Mouse (Mus musculus) limb, embryonic 12.5 days (tissue): Measurements from ENCODE around the gene Gdpd2. TPM values are rescaled to one million over a fixed set of nuclear protein-coding genes. Genes with fewer than 3 reads are reported as not detected.
A peak's percentile ranks its signal among the peaks of the same experiment; 100 is the strongest.

Source experiments
- ATAC-seq: fragments of 200-750 bp; cut with Nextera tagmentation; 2 replicates; pipeline ENCODE4 v1.8.0; 2017; ENCODE audit warnings: low read depth, moderate TSS enrichment; ENCODE audit not compliant: insufficient number of reproducible peaks, insufficient read depth, low FRiP score, low TSS enrichment
- H3K27ac ChIP-seq: fragments of 300-500 bp; sonication (generic); 2 replicates; pipeline ENCODE4 v1.5.1; 2016; ENCODE audit warnings: mild to moderate bottlenecking, moderate library complexity
- H3K27me3 ChIP-seq: fragments of 300-500 bp; sonication (generic); 2 replicates; pipeline ENCODE4 v1.6.1; 2016; ENCODE audit warnings: mild to moderate bottlenecking, moderate library complexity
- H3K36me3 ChIP-seq: fragments of 300-500 bp; sonication (generic); 2 replicates; pipeline ENCODE4 v1.6.1; 2016; ENCODE audit warnings: mild to moderate bottlenecking, moderate library complexity
- H3K4me1 ChIP-seq: fragments of 300-500 bp; sonication (generic); replicated peaks from 2 replicates; pipeline ENCODE4 v1.6.1; 2016
- H3K4me2 ChIP-seq: fragments of 300-500 bp; sonication (generic); 2 replicates; pipeline ENCODE4 v1.6.1; 2016; ENCODE audit warnings: mild to moderate bottlenecking, moderate library complexity
- H3K4me3 ChIP-seq: fragments of 300-500 bp; sonication (generic); replicated peaks from 2 replicates; pipeline ENCODE4 v1.5.1; 2016; ENCODE audit warnings: mild to moderate bottlenecking
- H3K9ac ChIP-seq: fragments of 300-500 bp; sonication (generic); replicated peaks from 2 replicates; pipeline ENCODE4 v1.6.1; 2016; ENCODE audit warnings: mild to moderate bottlenecking, moderate library complexity
- H3K9me3 ChIP-seq: fragments of 300-500 bp; sonication (generic); 2 replicates; pipeline ENCODE4 v1.6.1; 2016; ENCODE audit warnings: mild to moderate bottlenecking, moderate library complexity
- WGBS: fragments of 180-500 bp; shearing (Covaris S2); methylation state at CpG from one replicate; pipeline ENCODE4 v1.1.7; 2016; 5-methylcytosine and 5-hydroxymethylcytosine counted together
- polyA plus RNA-seq: library from polyadenylated mRNA; unstranded; fragments of >200 nt; fragmentation: Nextera tagmentation; extraction: Ambion mirVana; gene quantifications from 2 replicates; pipeline ENCODE4 v1.2.1, GENCODE M21; 2016

The Gdpd2 gene
- 1.7 and 1.9 TPM in 2 replicates for polyA plus RNA-seq

GRCm38 (mm10) chrX:100729665-100730188 lies at the start of gene Gdpd2:
TSS of gene Gdpd2 (plus strand) at chrX:100729873.
- Histone ChIP-seq H3K36me3 (peaks cover 23% of the 10 kb centered on the region), H3K9ac (no peak within 1 kb of the TSS; the same call in 1 of the 2 replicates), H3K9me3 (no peaks in the 10 kb centered on the region), H3K27ac (no peak within 1 kb of the TSS), H3K4me2 (peak within 1 kb of the TSS; percentile 50), H3K27me3 (peaks cover 66% of the 10 kb centered on the region), H3K4me3 (peak within 1 kb of the TSS; percentile 12), H3K4me1 (no peaks in the 10 kb centered on the region)
- peak; percentile 75 for ATAC-seq
- WGBS: 23% methylated on average over 8 of the region's 8 CpGs

GRCm38 (mm10) chrX:100686527-100686926 lies 43.1 kb upstream of the Gdpd2 start:
- no peak overlapping the region for H3K27ac ChIP-seq
- H3K36me3 ChIP-seq: peaks cover 12% of the 10 kb centered on the region
- H3K9me3 ChIP-seq: no peaks in the 10 kb centered on the region
- no peak overlapping the region for H3K4me3 ChIP-seq
- no peaks in the 10 kb centered on the region for H3K4me1 ChIP-seq
- no peak overlapping the region for H3K4me2 ChIP-seq
- no peak overlapping the region for H3K9ac ChIP-seq
- peaks cover 15% of the 10 kb centered on the region for H3K27me3 ChIP-seq
- 69% methylated on average over 3 of the region's 3 CpGs for WGBS
- ATAC-seq: no peak

DNA sequence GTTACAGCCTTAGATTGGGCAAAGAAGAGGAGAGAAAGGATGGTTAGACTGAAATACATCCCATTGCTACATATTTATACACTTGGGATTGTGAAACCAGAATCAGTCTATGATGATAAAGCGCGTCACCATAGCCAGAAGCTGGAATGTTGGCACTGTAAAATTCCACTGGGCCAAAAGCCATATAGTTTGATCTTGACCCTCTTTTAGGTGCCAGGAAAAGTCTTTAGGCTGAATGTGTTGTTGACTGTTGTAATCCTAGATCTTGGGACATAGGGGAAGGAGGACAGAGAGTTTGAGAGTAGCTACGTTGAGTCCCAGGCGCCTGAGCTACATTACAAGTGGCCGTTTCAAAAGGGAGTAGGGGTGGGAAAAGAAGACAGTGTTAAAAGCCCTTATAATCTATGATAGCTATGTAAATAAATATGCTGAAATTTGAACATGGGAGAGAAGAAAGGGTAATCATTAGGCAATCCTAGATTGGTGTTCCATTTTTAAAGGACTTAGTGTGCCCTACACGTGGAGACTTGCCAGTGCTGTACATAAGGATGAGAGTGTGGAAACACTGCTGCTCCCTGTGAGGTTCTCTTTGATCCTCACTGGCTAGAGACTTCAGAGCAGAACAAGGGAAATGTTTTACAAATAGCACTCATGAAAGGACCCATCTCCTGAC lies 42.2 kb upstream of the Gdpd2 start:
- H3K27me3 ChIP-seq: peaks cover 15% of the 10 kb centered on the region
- WGBS: 82% methylated on average over 6 of the region's 6 CpGs
- H3K36me3 ChIP-seq: peaks cover 12% of the 10 kb centered on the region
- ATAC-seq: no peak
- H3K9me3 ChIP-seq: no peaks in the 10 kb centered on the region
- H3K4me2 ChIP-seq: no peak overlapping the region
- H3K4me3 ChIP-seq: no peak overlapping the region
- no peak overlapping the region for H3K9ac ChIP-seq
- no peak overlapping the region for H3K27ac ChIP-seq
- H3K4me1 ChIP-seq: no peaks in the 10 kb centered on the region

GRCm38 (mm10) chrX:100688033-100688370 lies 41.7 kb upstream of the Gdpd2 start:
- ATAC-seq: no peak
- peaks cover 12% of the 10 kb centered on the region for H3K36me3 ChIP-seq
- no peaks in the 10 kb centered on the region for H3K4me1 ChIP-seq
- peaks cover 15% of the 10 kb centered on the region for H3K27me3 ChIP-seq
- 84% methylated on average over 5 of the region's 5 CpGs for WGBS
- no peak overlapping the region for H3K4me3 ChIP-seq
- no peak overlapping the region for H3K4me2 ChIP-seq
- no peak overlapping the region for H3K9ac ChIP-seq
- H3K27ac ChIP-seq: no peak overlapping the region
- no peaks in the 10 kb centered on the region for H3K9me3 ChIP-seq

GRCm38 (mm10) chrX:100696776-100697175 lies 32.9 kb upstream of the Gdpd2 start:
- no peak overlapping the region for H3K4me2 ChIP-seq
- no peaks in the 10 kb centered on the region for H3K9me3 ChIP-seq
- no peak overlapping the region for H3K27ac ChIP-seq
- peaks cover 3% of the 10 kb centered on the region; the same call in 1 of the 2 replicates for H3K27me3 ChIP-seq
- no peak overlapping the region for H3K9ac ChIP-seq
- H3K36me3 ChIP-seq: peaks cover 28% of the 10 kb centered on the region; the same call in 1 of the 2 replicates
- H3K4me3 ChIP-seq: no peak overlapping the region
- WGBS: over 99% methylated on average over 4 of the region's 4 CpGs
- no peak for ATAC-seq
- no peaks in the 10 kb centered on the region for H3K4me1 ChIP-seq

- no peak overlapping the region for H3K27ac ChIP-seq
- no peak overlapping the region for H3K4me3 ChIP-seq
- H3K9me3 ChIP-seq: no peaks in the 10 kb centered on the region
- H3K27me3 ChIP-seq: no peaks in the 10 kb centered on the region
- no peak for ATAC-seq
- peaks cover 33% of the 10 kb centered on the region; the same call in 1 of the 2 replicates for H3K36me3 ChIP-seq
- H3K9ac ChIP-seq: no peak overlapping the region
- WGBS: 91% methylated on average over 6 of the region's 6 CpGs
- no peaks in the 10 kb centered on the region for H3K4me1 ChIP-seq
- H3K4me2 ChIP-seq: no peak overlapping the region
Measured at GRCm38 (mm10) chrX:100708032-100708431, 21.6 kb upstream of the Gdpd2 start.

- Histone ChIP-seq H3K4me1 (no peaks in the 10 kb centered on the region), H3K36me3 (peaks cover 40% of the 10 kb centered on the region; the same call in 1 of the 2 replicates), H3K9ac (no peak overlapping the region), H3K4me3 (no peak overlapping the region), H3K9me3 (no peaks in the 10 kb centered on the region), H3K27ac (no peak overlapping the region), H3K27me3 (peaks cover 15% of the 10 kb centered on the region), H3K4me2 (no peak overlapping the region)
- WGBS: 93% methylated on average over 6 of the region's 6 CpGs
- ATAC-seq: no peak
Measured at GRCm38 (mm10) chrX:100716173-100716572, 13.5 kb upstream of the Gdpd2 start.

DNA sequence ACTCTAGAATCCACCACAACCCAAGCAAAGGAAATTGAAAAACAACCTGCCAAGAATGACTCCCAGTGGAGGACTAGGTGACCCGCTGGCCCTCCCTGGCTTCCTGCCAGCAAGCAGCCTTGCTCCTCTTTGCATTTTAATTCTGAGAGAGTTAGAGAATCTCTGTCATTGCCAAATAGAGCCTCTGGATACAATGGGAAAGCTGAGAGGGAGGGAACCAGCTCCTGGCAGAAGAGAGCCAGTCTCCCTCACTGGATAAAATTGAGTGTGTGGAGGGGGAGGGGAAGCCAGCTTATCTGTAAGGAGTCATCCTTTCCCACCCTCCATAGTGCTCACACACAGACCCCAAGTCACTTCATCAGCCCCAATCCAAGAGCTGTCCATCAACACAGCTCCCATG lies 726 bp upstream of the Gdpd2 start:
- Histone ChIP-seq H3K9ac (no peak overlapping the region), H3K4me3 (no peak overlapping the region), H3K4me2 (no peak overlapping the region), H3K27ac (no peak overlapping the region), H3K36me3 (peaks cover 25% of the 10 kb centered on the region), H3K9me3 (no peaks in the 10 kb centered on the region), H3K4me1 (no peaks in the 10 kb centered on the region), H3K27me3 (peaks cover 58% of the 10 kb centered on the region)
- WGBS: 36% methylated on average over 1 of the region's 1 CpGs
- ATAC-seq: no peak

GRCm38 (mm10) chrX:100730266-100730665 lies 593 bp downstream of the Gdpd2 start:
- peak overlapping the region; percentile 50 for H3K4me2 ChIP-seq
- H3K4me1 ChIP-seq: no peaks in the 10 kb centered on the region
- no peak overlapping the region for H3K9ac ChIP-seq
- H3K9me3 ChIP-seq: no peaks in the 10 kb centered on the region
- H3K27ac ChIP-seq: no peak overlapping the region
- WGBS: 39% methylated on average over 8 of the region's 8 CpGs
- H3K36me3 ChIP-seq: peaks cover 18% of the 10 kb centered on the region
- no peak for ATAC-seq
- H3K4me3 ChIP-seq: peak overlapping the region; percentile 12
- H3K27me3 ChIP-seq: peaks cover 66% of the 10 kb centered on the region

- no peak overlapping the region for H3K4me2 ChIP-seq
- H3K9ac ChIP-seq: no peak overlapping the region
- no peak for ATAC-seq
- H3K4me3 ChIP-seq: no peak overlapping the region
- WGBS: 71% methylated on average over 7 of the region's 7 CpGs
- H3K27ac ChIP-seq: no peak overlapping the region
- no peaks in the 10 kb centered on the region for H3K36me3 ChIP-seq
- no peaks in the 10 kb centered on the region for H3K4me1 ChIP-seq
- no peaks in the 10 kb centered on the region for H3K9me3 ChIP-seq
- peaks cover 73% of the 10 kb centered on the region for H3K27me3 ChIP-seq
Measured at GRCm38 (mm10) chrX:100734359-100734758, 4.7 kb downstream of the Gdpd2 start.

DNA sequence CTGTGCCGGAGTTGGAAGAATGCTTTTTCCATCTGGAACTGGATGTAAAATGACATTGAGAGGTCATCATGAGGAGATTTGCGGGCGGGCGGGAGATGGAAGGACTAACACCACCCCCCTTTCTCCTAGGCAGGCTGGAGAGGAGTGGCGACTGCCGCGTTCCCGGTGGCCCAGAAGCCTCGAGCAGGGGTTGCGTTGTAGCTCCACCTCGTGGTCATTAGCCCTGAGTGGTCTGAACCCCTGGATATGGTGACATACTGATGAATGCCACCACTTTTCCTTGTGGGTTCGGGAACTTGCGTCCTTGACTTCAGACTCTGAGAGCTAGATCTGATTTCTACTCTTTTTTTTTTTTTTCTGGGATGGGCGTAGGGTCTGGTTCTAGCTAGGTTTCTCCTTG lies 9.2 kb downstream of the Gdpd2 start:
- Histone ChIP-seq H3K4me1 (no peaks in the 10 kb centered on the region), H3K4me3 (peak overlapping the region; percentile 31), H3K9ac (no peak overlapping the region), H3K27me3 (peaks cover 42% of the 10 kb centered on the region), H3K4me2 (peak overlapping the region; percentile 58), H3K36me3 (no peaks in the 10 kb centered on the region), H3K9me3 (0 out of 2 replicates have a peak, but pooled peaks cover 6% of the 10 kb centered on the region), H3K27ac (no peak overlapping the region)
- ATAC-seq: 0 out of 2 replicates have a peak, but pooled peaks have one; percentile 56
- WGBS: 28% methylated on average over 14 of the region's 14 CpGs
